Mouse (Mus musculus) left cerebral cortex, adult 8-10 months (tissue): Measurements from ENCODE around the gene Grwd1. TPM values are rescaled to one million over a fixed set of nuclear protein-coding genes. Genes with fewer than 3 reads are reported as not detected.

ENCODE experiments used
- DNase-seq, 2 experiments: peaks; one replicate each; pipeline ENCODE4 v3.0.0; 2022; ENCODE audit warnings: low spot score in 2 of 2
- total RNA-seq, 4 experiments: library from RNA; stranded (reverse); gene quantifications; 2 replicates each; pipeline ENCODE4 v1.2.4; 2022

Grwd1 gene
- total RNA-seq, 4 experiments from 2014 or later = 20.5 to 22.8 (median 21.6) TPM

GRCm38 (mm10) chr7:45800001-45800400 is 30.7 kb downstream of the Grwd1 start:
- DNase-seq = no peak

GRCm38 (mm10) chr7:45798931-45799330 is 31.8 kb downstream of the Grwd1 start:
- no peak for DNase-seq

- DNase-seq = no peak
Measured at GRCm38 (mm10) chr7:45798511-45798836, 32.3 kb downstream of the Grwd1 start.

DNA sequence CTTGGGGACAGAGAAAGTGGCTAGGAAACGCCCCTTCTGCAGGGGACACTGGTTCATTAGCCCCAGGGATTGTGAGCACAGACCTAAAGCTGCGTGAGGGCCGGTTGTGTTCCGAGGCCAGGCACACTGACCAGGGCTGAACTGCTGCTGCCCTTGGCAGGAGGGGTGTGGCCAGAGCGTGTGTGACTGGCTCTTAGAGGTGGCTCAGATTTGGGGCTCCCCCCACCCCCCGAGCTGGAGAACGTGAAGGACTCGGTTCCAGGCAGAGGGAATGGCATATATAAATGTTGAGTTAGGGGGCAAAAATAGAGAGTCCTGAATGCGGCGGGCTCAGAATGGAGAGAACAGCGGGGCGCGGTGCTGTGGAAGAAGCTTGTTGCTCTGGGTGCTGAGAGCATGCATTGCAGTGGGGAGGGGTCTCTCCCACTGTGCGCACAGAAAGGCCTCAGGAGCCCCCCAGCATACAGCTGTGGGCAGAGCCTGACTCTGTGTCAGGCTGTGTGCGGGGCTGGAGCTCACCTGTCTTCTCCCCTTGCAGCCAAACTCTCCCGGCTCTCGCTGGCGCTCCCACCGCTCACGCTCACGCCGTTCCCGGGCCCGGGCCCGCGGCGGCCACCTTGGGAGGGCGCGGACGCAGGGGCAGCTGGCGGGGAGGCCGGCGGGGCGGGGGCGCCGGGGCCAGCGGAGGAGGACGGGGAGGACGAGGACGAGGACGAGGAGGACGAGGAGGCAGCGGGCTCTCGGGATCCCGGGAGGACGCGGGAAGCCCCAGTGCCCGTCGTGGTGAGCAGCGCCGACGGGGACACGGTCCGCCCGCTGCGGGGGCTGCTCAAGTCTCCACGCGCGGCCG is 32.9 kb downstream of the Grwd1 start:
- no peak for DNase-seq

DNA sequence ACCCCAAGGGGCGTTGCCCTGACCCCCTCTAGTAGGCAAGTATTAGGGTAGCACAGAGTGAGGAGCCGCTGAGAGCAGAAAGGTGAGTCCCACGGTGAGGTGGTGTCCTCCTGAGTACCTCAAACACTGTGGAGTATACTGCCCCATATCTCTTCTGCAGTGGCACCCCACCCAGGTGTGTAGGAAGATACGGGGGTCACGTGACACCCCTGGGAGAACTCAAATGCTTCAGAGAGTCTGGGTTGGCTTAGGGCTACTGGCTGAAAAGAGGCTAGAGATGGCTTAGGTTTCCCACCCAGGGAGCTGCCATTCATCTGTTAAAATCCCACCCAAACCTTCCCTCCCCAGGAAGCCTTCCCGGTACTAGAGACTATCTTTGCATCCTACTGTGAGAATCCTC is 33.8 kb downstream of the Grwd1 start:
- no peak for DNase-seq

GRCm38 (mm10) chr7:45794971-45795370 is 35.8 kb downstream of the Grwd1 start:
- DNase-seq = no peak

DNA sequence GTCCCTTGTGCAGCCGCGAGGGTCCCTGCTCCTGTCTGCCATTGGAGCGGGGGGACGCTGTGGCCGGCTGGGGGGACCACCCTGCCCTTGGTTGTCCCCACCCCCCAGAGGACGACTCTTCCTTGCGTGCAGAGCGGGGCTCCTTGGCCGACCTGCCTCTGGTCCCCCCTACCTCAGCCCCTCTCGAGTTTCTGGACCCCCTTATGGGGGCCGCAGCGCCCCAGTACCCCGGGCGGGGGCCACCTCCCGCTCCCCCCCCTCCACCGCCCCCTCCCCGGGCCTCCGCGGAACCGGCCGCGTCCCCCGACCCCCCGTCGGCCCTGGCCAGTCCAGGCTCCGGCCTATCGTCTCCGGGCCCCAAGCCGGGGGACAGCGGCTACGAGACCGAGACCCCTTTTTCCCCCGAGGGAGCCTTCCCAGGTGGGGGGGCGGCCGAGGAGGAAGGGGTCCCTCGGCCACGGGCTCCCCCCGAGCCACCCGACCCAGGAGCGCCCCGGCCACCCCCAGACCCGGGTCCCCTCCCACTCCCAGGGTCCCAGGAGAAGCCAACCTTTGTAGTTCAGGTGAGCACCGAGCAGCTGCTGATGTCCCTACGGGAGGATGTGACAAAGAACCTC is 36.7 kb downstream of the Grwd1 start:
- no peak for DNase-seq

DNA sequence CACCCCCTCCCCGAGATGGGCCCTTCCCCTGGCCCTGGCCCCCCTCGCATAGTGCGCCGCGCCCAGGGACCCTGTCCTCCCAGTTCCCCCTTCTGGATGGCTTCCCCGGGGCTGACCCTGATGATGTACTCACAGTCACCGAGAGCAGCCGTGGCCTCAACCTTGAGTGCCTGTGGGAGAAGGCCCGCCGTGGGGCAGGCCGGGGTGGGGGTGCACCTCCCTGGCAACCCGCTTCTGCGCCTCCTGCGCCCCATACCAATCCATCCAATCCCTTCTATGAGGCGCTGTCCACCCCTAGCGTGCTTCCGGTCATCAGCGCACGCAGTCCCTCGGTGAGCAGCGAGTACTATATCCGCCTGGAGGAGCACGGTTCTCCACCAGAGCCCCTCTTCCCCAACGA is 37.5 kb downstream of the Grwd1 start:
- no peak for DNase-seq

GRCm38 (mm10) chr7:45791756-45792490 is 38.8 kb downstream of the Grwd1 start:
- DNase-seq = no peak

GRCm38 (mm10) chr7:45790721-45791120 is 40.0 kb downstream of the Grwd1 start:
- no peak for DNase-seq

DNA sequence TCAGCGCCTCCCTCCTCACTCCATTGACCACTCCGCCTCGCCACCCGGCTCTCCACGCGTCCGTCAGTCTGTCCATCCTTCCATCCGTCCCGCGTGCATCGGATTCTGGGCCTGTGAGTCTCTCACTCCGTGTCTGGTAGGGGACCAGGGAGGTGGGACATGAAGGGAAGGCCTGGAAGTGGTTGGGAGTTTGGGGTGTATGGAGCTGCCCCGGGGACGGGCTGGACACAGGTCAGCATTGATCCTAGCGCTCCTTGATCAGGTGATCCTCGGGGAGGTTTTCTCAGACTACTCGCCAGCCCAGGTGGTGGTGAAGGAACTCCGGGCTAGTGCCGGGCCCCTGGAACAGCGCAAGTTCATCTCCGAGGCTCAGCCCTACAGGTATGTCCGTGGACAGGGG is 43.1 kb downstream of the Grwd1 start:
- no peak for DNase-seq

GRCm38 (mm10) chr7:45786661-45787413 is 43.9 kb downstream of the Grwd1 start:
- DNase-seq = peak in 1 of 2 experiments; percentile 78

DNA sequence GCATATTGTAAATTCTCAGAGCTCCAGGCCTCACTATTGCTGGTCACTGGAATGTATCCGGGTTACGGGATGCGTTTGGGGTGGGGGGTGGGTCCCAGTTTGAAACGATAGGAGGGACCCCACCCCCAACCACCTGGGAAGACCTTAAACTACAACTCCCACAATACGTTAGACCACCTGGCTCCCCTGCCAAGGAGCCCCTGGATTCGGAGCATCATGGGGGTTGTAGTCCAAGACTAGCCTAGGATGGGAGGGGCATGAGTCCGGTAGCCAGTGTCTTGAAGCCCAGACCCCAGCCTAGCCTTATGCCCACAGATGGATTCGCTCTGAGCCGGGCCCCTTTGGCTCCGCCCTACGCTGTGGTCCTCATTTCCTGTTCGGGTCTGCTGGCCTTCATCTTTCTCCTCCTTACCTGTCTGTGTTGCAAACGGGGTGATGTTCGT is 44.6 kb downstream of the Grwd1 start:
- DNase-seq = peak in 1 of 2 experiments; percentile 48

- peak in 1 of 2 experiments; percentile 56 for DNase-seq
Measured at GRCm38 (mm10) chr7:45785388-45786135, 45.2 kb downstream of the Grwd1 start.

DNA sequence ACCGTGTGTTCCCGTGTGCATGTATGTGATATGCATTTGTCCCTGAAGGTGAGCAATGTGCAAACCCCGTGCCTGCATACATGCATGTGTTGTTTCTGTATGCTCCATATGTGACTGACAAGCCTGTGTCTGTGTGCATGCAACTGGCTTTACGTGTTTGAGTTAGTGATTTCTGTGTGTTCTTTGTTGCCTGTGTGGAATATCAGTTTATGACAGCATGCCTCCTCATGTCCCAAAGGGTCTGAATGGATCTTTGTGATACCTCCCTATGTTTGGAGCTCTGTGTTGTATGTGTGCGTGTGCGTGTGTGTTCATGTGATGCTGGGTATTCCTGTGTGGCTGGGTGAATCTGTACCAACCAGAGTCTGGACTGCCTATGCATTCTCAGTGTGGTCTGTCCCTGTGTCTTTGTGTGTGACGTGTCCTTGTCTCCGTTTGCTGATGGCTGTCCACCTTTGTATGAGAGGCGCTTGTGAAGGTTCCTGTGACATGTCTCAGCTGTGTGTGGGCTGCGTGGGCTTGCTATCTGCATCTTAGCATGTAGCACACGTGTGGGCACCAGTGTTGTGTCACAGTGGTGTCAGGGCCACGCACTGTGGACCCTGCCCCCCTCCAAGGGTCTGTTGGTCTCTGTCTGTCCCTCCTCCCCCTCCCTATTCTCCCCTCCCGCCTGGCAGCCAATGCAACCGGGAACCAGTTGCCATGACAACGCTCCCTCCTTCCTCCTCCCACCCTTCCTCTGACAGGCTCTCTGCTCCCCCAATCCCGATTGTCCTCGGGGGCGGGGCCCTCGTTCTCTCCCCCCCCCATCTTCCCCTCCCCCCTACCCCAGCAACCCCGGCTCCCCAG is 46.0 kb downstream of the Grwd1 start, which contains the start of gene Sult2b1:
Gene Sult2b1, minus strand, starts transcription at position 146 of the 849 bp plus-strand sequence.
- peak; percentile 65 to 94 for DNase-seq

DNA sequence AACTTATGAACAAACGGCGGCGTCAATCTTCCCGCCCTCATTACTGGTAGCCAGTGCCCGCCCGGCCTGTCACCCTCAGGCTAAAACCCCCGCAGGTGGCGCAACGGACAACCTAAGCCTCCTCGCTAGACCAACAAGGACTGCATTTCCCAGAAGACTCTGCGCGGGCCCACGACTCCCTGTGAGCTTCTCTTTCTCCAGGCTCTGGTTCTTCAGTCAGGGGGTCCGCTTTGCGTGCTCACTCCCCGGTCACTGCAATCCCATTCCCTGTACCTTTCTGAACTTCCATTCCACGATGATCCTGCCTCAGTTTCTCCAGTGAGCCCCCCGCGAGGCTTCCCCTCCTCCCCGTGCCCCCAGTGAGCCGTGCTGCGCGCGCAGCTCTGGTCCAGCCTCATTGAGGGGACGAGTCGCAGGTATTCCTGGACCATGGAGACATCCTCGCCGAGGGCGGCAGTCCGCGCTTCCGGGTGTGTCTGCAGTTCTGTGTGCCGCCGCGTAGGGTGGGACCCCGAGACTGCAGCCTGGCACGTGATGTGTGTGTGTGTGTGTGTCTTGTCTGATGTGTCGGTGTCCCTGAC is 47.1 kb downstream of the Grwd1 start, which contains the start of gene Lmtk3:
Gene Lmtk3, plus strand, starts transcription at position 228 of the 581 bp plus-strand sequence.
- peak; percentile 73 to 88 for DNase-seq

DNA sequence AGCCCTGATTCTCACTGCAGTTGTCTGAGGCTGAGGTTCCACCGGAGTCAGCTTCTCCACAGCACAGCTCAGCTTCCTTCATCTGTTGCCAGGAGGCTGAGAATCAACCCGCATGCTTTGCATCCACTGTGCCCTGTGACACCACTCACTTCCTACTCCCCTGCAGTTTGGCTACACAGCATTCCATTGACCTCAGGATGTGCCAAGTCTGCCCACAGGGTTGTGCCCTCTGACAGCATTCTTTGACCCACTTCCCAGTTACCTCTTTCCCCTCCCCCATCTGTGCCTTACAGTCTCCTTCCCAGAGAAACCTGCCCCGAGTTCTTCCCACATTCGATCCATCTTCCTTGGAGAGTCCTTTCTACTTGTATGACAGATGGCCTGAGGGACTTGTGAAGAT is 48.5 kb downstream of the Grwd1 start:
- DNase-seq = no peak

GRCm38 (mm10) chr7:45779081-45779641 is 51.6 kb downstream of the Grwd1 start:
- no peak for DNase-seq

DNA sequence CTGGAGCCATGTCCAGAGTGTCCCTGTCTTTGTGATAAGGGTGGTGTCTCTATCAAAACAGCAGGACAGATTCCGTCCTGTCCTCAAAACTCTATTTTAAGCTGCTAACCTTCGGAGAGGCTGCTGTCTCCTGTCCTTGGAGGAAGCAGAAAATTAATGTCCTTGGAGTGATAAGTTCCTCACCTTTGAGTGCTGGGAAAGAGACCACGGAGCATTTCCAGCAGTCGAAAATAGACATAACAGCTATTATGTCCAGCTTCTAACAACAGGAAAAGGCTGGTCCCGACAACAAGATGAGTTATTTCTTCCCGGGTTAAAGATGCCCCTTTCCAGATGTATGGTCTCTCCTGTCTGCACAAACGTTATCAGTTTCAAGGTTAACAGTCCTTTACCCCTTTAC is 55.5 kb downstream of the Grwd1 start:
- no peak for DNase-seq
